14 mouse cellular contexts compared by ENCODE assay signal in the genomic region with DNA sequence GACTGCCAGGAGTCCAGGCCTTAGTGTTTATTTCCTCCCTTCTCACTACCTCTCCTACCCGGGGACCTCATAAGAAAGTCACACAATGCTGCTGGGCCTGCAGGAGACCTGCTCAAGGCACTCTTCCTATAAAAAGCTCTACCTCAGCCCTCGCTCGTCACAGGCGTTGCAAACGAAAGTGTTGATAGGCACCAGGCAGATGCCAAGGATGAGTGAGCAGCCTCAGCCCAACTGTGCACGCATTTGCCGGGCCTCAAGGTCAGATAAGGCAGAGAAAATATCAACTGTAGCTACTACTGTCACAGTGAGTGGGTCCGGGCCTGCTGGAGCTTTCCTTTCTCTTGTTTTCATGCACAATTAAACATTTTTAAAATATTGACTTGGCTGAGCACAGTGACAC. TPM values are rescaled to one million over a fixed set of nuclear protein-coding genes. Genes with fewer than 3 reads are reported as not detected.
DNase-seq lines count a peak whose midpoint lies in the region; ATAC-seq and TF ChIP-seq lines count a peak whose summit lies in the region.
"Had no signal": no experiment of that assay in that cellular context is flagged by ENCODE, and none has a peak within 500 bp of the region (broad histone marks: within the 10 kb centered on the region; RNA-seq: fewer than 3 reads in every experiment).

No protein-coding gene starts in this region.

- peaks cover 17% of the 10 kb centered on the region; the same call in 1 of the 2 replicates for H3K36me3 ChIP-seq in heart, embryonic 15.5 days
- H3K36me3 ChIP-seq in liver, embryonic 16.5 days (ENCODE audit: control insufficient read depth, insufficient read depth): 0 out of 2 replicates have a peak, but pooled peaks cover 4% of the 10 kb centered on the region
- H3K36me3 ChIP-seq in forebrain, embryonic 14.5 days (ENCODE audit: control insufficient read depth, insufficient read depth, low read length): peaks cover 30% of the 10 kb centered on the region
- 0 out of 2 replicates have a peak, but pooled peaks cover 3% of the 10 kb centered on the region for H3K36me3 ChIP-seq in lung, postnatal 0 days (ENCODE audit: insufficient read depth, low read length)

- peak overlapping the region; percentile 15; the same call in 1 of the 2 replicates for H3K4me2 ChIP-seq in heart, embryonic 15.5 days
- H3K4me2 ChIP-seq in liver, embryonic 16.5 days (ENCODE audit: low read depth, low read length): peak overlapping the region; percentile 12
- H3K4me2 ChIP-seq in forebrain, embryonic 14.5 days (ENCODE audit: low read length): no peak overlapping the region
- H3K4me2 ChIP-seq in lung, postnatal 0 days (replicated peaks; ENCODE audit: low read depth, low read length): no peak overlapping the region
- H3K4me2 ChIP-seq: forebrain, embryonic 13.5 days; stomach, embryonic 15.5 days had no signal

- peak; percentile 66 for DNase-seq in adrenal gland, adult 2 months
- DNase-seq in adrenal gland, postnatal 4 days (ENCODE audit: low spot score in 2 of 2): no peak
- peak; percentile 73 for DNase-seq in ovary, adult 18-20 months (ENCODE audit: low spot score)
- DNase-seq in ovary, postnatal 10 days (ENCODE audit: low spot score): no peak
- DNase-seq in forebrain, embryonic 14.5 days (ENCODE audit: low spot score): no peak
- DNase-seq in lung, postnatal 0 days (ENCODE audit: low spot score): no peak
- DNase-seq: cerebellum, adult 11 months; lung, adult 2 months; right cerebral cortex, postnatal 14 days had no signal

- peak overlapping the region; percentile 71 for H3K27ac ChIP-seq in heart, embryonic 15.5 days
- H3K27ac ChIP-seq in liver, embryonic 16.5 days (ENCODE audit: low read length): peak overlapping the region; percentile 32; the same call in 1 of the 2 replicates
- no peak overlapping the region for H3K27ac ChIP-seq in forebrain, embryonic 14.5 days (ENCODE audit: low read depth, low read length)
- H3K27ac ChIP-seq in lung, postnatal 0 days (ENCODE audit: low read length): no peak overlapping the region
- H3K27ac ChIP-seq: forebrain, embryonic 13.5 days; stomach, embryonic 15.5 days had no signal

- no peak for TF ChIP-seq EP300 in lung, postnatal 0 days (IDR thresholded peaks at IDR 0.05)

- peaks cover 19% of the 10 kb centered on the region for H3K4me1 ChIP-seq in heart, embryonic 15.5 days (replicated peaks)
- H3K4me1 ChIP-seq in liver, embryonic 16.5 days (ENCODE audit: control insufficient read depth, low read depth, low read length): peaks cover 27% of the 10 kb centered on the region
- H3K4me1 ChIP-seq in forebrain, embryonic 14.5 days (ENCODE audit: control insufficient read depth, insufficient read depth, low read length): no peaks in the 10 kb centered on the region
- no peaks in the 10 kb centered on the region for H3K4me1 ChIP-seq in lung, postnatal 0 days (ENCODE audit: insufficient read depth, low read depth, low read length)
- H3K4me1 ChIP-seq: forebrain, embryonic 13.5 days; stomach, embryonic 15.5 days had no signal

- H3K4me3 ChIP-seq in heart, embryonic 15.5 days: no peak overlapping the region
- H3K4me3 ChIP-seq in liver, embryonic 16.5 days (ENCODE audit: low read depth, low read length): no peak overlapping the region
- no peak overlapping the region for H3K4me3 ChIP-seq in forebrain, embryonic 14.5 days (ENCODE audit: low read depth, low read length)
- H3K4me3 ChIP-seq in lung, postnatal 0 days (ENCODE audit: low read depth, low read length): no peak overlapping the region
- H3K4me3 ChIP-seq: forebrain, embryonic 13.5 days; stomach, embryonic 15.5 days had no signal

- WGBS in heart, embryonic 15.5 days: 38% methylated on average over 8 of the region's 8 CpGs
- 21% methylated on average over 8 of the region's 8 CpGs for WGBS in liver, embryonic 16.5 days (ENCODE audit: insufficient replicate concordance)
- WGBS in forebrain, embryonic 14.5 days: 92% methylated on average over 8 of the region's 8 CpGs
- 80% methylated on average over 8 of the region's 8 CpGs for WGBS in lung, postnatal 0 days

- no peak for TF ChIP-seq CTCF in lung, postnatal 0 days (IDR thresholded peaks at IDR 0.05)

- ATAC-seq in heart, embryonic 15.5 days (replicated peaks; ENCODE audit: insufficient number of reproducible peaks, insufficient read depth, low FRiP score, low read depth): peak; percentile 84
- ATAC-seq in liver, embryonic 16.5 days (ENCODE audit: low read depth): peak; percentile 87
- no peak for ATAC-seq in forebrain, embryonic 14.5 days
- no peak for ATAC-seq in lung, postnatal 0 days
- ATAC-seq: forebrain, embryonic 13.5 days; intestine, embryonic 16.5 days had no signal

- H3K27me3 ChIP-seq in heart, embryonic 15.5 days: no peaks in the 10 kb centered on the region
- H3K27me3 ChIP-seq in liver, embryonic 16.5 days (ENCODE audit: control insufficient read depth, insufficient read depth, low read depth, low read length): no peaks in the 10 kb centered on the region
- H3K27me3 ChIP-seq in forebrain, embryonic 14.5 days (replicated peaks; ENCODE audit: control insufficient read depth, insufficient read depth, low read length): no peaks in the 10 kb centered on the region
- no peaks in the 10 kb centered on the region for H3K27me3 ChIP-seq in lung, postnatal 0 days (replicated peaks; ENCODE audit: insufficient read depth, low read length)
- H3K27me3 ChIP-seq: forebrain, embryonic 13.5 days; stomach, embryonic 15.5 days had no signal

- no peak overlapping the region for H3K9ac ChIP-seq in heart, embryonic 15.5 days
- H3K9ac ChIP-seq in liver, embryonic 16.5 days (ENCODE audit: low read depth, low read length): no peak overlapping the region
- H3K9ac ChIP-seq in forebrain, embryonic 14.5 days (ENCODE audit: low read length): no peak overlapping the region
- no peak overlapping the region for H3K9ac ChIP-seq in lung, postnatal 0 days (replicated peaks; ENCODE audit: low read depth)
- H3K9ac ChIP-seq: forebrain, embryonic 13.5 days; stomach, embryonic 15.5 days had no signal

- no peaks in the 10 kb centered on the region for H3K9me3 ChIP-seq in heart, embryonic 15.5 days (replicated peaks)
- no peaks in the 10 kb centered on the region for H3K9me3 ChIP-seq in liver, embryonic 16.5 days (replicated peaks; ENCODE audit: control insufficient read depth, low read length)
- no peaks in the 10 kb centered on the region for H3K9me3 ChIP-seq in forebrain, embryonic 14.5 days (replicated peaks; ENCODE audit: control insufficient read depth, low read length)
- H3K9me3 ChIP-seq in lung, postnatal 0 days (ENCODE audit: low read length): no peaks in the 10 kb centered on the region
- H3K9me3 ChIP-seq: forebrain, embryonic 13.5 days; stomach, embryonic 15.5 days had no signal

RNA-seq across cellular contexts. Expression of a gene that starts 13.4 kb away (rescaled TPM):
- 100 to 1,000 TPM; 162 to 208 TPM for total RNA-seq in adrenal gland, adult 2 months (2021)
- 21.2 and 24.5 TPM in 2 replicates for polyA plus RNA-seq in adrenal gland, adult 2 months (2012; rRNA removed)
- 10 to 100 TPM; 46.9 to 51.2 TPM for total RNA-seq in adrenal gland, postnatal 4 days (2021)
- polyA plus RNA-seq in heart, embryonic 15.5 days (2015; fragmentation: Nextera tagmentation; extraction: Ambion mirVana): 5.6 and 5.8 TPM in 2 replicates
- 1.3 and 1.6 TPM in 2 replicates for polyA plus RNA-seq in liver, embryonic 16.5 days (2015; fragmentation: Nextera tagmentation; extraction: Ambion mirVana)
- 10.0 and 11.6 TPM in 2 replicates for polyA plus RNA-seq in forebrain, embryonic 14.5 days (2014; fragmentation: Nextera tagmentation; extraction: Ambion mirVana)
- polyA plus RNA-seq in lung, postnatal 0 days (2015; fragmentation: Nextera tagmentation; extraction: Ambion mirVana): 3.6 and 3.8 TPM in 2 replicates

RNA-seq across cellular contexts. Expression of a gene that starts 19.1 kb away (rescaled TPM):
- total RNA-seq in adrenal gland, adult 2 months (2021): 10 to 100 TPM; 22.1 to 27.4 TPM
- 5.5 and 5.8 TPM in 2 replicates for polyA plus RNA-seq in adrenal gland, adult 2 months (2012; rRNA removed)
- 10 to 100 TPM; 30.5 to 32.2 TPM for total RNA-seq in adrenal gland, postnatal 4 days (2021)
- 11.8 and 14.3 TPM in 2 replicates for polyA plus RNA-seq in heart, embryonic 15.5 days (2015; fragmentation: Nextera tagmentation; extraction: Ambion mirVana)
- 6.4 and 7.0 TPM in 2 replicates for polyA plus RNA-seq in liver, embryonic 16.5 days (2015; fragmentation: Nextera tagmentation; extraction: Ambion mirVana)
- polyA plus RNA-seq in forebrain, embryonic 14.5 days (2014; fragmentation: Nextera tagmentation; extraction: Ambion mirVana): 22.5 and 23.4 TPM in 2 replicates
- 12.8 and 13.4 TPM in 2 replicates for polyA plus RNA-seq in lung, postnatal 0 days (2015; fragmentation: Nextera tagmentation; extraction: Ambion mirVana)

Comparison
In these comparisons a context has a peak if more than half of its experiments do, and no peak if none do; other contexts are left out.
1. DNase-seq: peak in adrenal gland, adult 2 months (single experiment) and ovary, adult 18-20 months (single experiment); none in adrenal gland, postnatal 4 days (0 of 2), ovary, postnatal 10 days (single experiment), forebrain, embryonic 14.5 days (single experiment) and lung, postnatal 0 days (single experiment).
2. ATAC-seq: peak in heart, embryonic 15.5 days (single experiment) and liver, embryonic 16.5 days (single experiment); none in forebrain, embryonic 14.5 days (single experiment) and lung, postnatal 0 days (single experiment).
3. H3K27ac ChIP-seq: peak in heart, embryonic 15.5 days (single experiment) and liver, embryonic 16.5 days (single experiment); none in forebrain, embryonic 14.5 days (single experiment) and lung, postnatal 0 days (single experiment).
4. H3K4me2 ChIP-seq: peak in heart, embryonic 15.5 days (single experiment) and liver, embryonic 16.5 days (single experiment); none in forebrain, embryonic 14.5 days (single experiment) and lung, postnatal 0 days (single experiment).